In the genomic region with DNA sequence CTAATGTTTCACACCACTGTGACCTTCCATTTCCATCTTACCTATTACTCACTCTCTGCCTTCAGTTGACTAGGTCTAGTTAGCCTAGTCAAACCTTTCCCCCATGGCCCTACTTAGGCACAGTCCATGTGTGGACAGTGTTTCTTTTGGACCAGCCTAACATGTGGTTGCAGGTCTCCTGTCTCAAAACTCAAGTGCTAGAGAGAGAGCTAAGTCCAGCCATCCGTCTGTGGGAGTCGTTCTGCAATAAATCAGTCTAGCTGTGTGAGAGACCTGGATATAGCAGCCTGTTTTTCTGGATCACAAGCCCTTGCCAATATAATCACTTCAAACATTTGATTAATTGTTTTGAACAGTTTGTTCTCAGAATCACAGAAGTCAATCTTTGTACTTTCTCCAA, we compare ENCODE assay signal across 22 mouse cellular contexts. TPM values are rescaled to one million over a fixed set of nuclear protein-coding genes. Genes with fewer than 3 reads are reported as not detected.
DNase-seq lines count a peak whose midpoint lies in the region; ATAC-seq and TF ChIP-seq lines count a peak whose summit lies in the region.
"Had no signal": no experiment of that assay in that cellular context is flagged by ENCODE, and none has a peak within 500 bp of the region (broad histone marks: within the 10 kb centered on the region; RNA-seq: fewer than 3 reads in every experiment).

No protein-coding gene starts in this region.

- no peak for DNase-seq in kidney, postnatal 25 days
- DNase-seq in kidney, postnatal 0 days (ENCODE audit: low spot score) = peak; percentile 34
- DNase-seq in kidney, postnatal 14 days = no peak
- peak; percentile 75 for DNase-seq in fat pad, adult 2 months (ENCODE audit: extremely low read depth, low read depth, low spot score)
- peak; percentile 64 for DNase-seq in gonadal fat pad, adult 2 months (ENCODE audit: low read depth)
- DNase-seq in midbrain, embryonic 10.5 days (ENCODE audit: low spot score) = no peak
- DNase-seq: adrenal gland, adult 2 months; adrenal gland, postnatal 10 days; adrenal gland, postnatal 25 days; cerebellum, adult 11 months; cerebellum, adult 18-20 months; cerebellum, adult 8-10 months; cerebellum, adult 9-11 months; cerebellum, postnatal 14 days; cerebellum, postnatal 36 days; embryo, embryonic 11 days had no signal

- no peaks in the 10 kb centered on the region for H3K9me3 ChIP-seq in kidney, embryonic 15.5 days (replicated peaks)
- H3K9me3 ChIP-seq in kidney, postnatal 0 days (replicated peaks; ENCODE audit: low read length) = no peaks in the 10 kb centered on the region
- no peaks in the 10 kb centered on the region for H3K9me3 ChIP-seq in midbrain, embryonic 10.5 days (replicated peaks)
- H3K9me3 ChIP-seq: embryonic facial prominence, embryonic 13.5 days; embryonic facial prominence, embryonic 15.5 days; forebrain, embryonic 13.5 days; forebrain, embryonic 15.5 days had no signal

- no peak for TF ChIP-seq CTCF in kidney, postnatal 0 days (IDR thresholded peaks at IDR 0.05; ENCODE audit: low read depth)

- H3K4me3 ChIP-seq in kidney, embryonic 15.5 days (replicated peaks) = no peak overlapping the region
- no peak overlapping the region for H3K4me3 ChIP-seq in kidney, postnatal 0 days (replicated peaks; ENCODE audit: low read depth, low read length)
- H3K4me3 ChIP-seq in midbrain, embryonic 10.5 days = no peak overlapping the region
- H3K4me3 ChIP-seq: embryonic facial prominence, embryonic 13.5 days; embryonic facial prominence, embryonic 15.5 days; erythroblast, embryonic 14.5 days; forebrain, embryonic 13.5 days; forebrain, embryonic 15.5 days had no signal

- no peaks in the 10 kb centered on the region for H3K36me3 ChIP-seq in kidney, embryonic 15.5 days
- H3K36me3 ChIP-seq in kidney, postnatal 0 days (ENCODE audit: insufficient read depth, low read length) = no peaks in the 10 kb centered on the region
- no peaks in the 10 kb centered on the region for H3K36me3 ChIP-seq in midbrain, embryonic 10.5 days
- H3K36me3 ChIP-seq: embryonic facial prominence, embryonic 13.5 days; embryonic facial prominence, embryonic 15.5 days; forebrain, embryonic 15.5 days had no signal

- H3K27me3 ChIP-seq in kidney, embryonic 15.5 days = no peaks in the 10 kb centered on the region
- H3K27me3 ChIP-seq in kidney, postnatal 0 days (ENCODE audit: insufficient read depth, low read length) = no peaks in the 10 kb centered on the region
- H3K27me3 ChIP-seq in midbrain, embryonic 10.5 days (ENCODE audit: low read depth, poor library complexity, severe bottlenecking) = no peaks in the 10 kb centered on the region
- H3K27me3 ChIP-seq: embryonic facial prominence, embryonic 13.5 days; embryonic facial prominence, embryonic 15.5 days; forebrain, embryonic 13.5 days; forebrain, embryonic 15.5 days had no signal

- H3K27ac ChIP-seq in kidney, embryonic 15.5 days = no peak overlapping the region
- no peak overlapping the region for H3K27ac ChIP-seq in kidney, postnatal 0 days
- no peak overlapping the region for H3K27ac ChIP-seq in midbrain, embryonic 10.5 days (replicated peaks)
- H3K27ac ChIP-seq: embryonic facial prominence, embryonic 13.5 days; embryonic facial prominence, embryonic 15.5 days; forebrain, embryonic 13.5 days; forebrain, embryonic 15.5 days had no signal

- ATAC-seq in kidney, embryonic 15.5 days (replicated peaks; ENCODE audit: low FRiP score) = peak; percentile 71; the same call in 1 of the 2 replicates
- ATAC-seq in kidney, postnatal 0 days (replicated peaks; ENCODE audit: low FRiP score, low read depth) = no peak
- ATAC-seq: forebrain, embryonic 13.5 days; forebrain, embryonic 15.5 days had no signal

- WGBS in kidney, embryonic 15.5 days = 29% methylated on average over 2 of the region's 2 CpGs
- 18% methylated on average over 2 of the region's 2 CpGs for WGBS in kidney, postnatal 0 days
- 97% methylated on average over 2 of the region's 2 CpGs for WGBS in midbrain, embryonic 10.5 days

- H3K4me1 ChIP-seq in kidney, embryonic 15.5 days = peaks cover 12% of the 10 kb centered on the region
- 0 out of 2 replicates have a peak, but pooled peaks cover 3% of the 10 kb centered on the region for H3K4me1 ChIP-seq in kidney, postnatal 0 days (replicated peaks; ENCODE audit: insufficient read depth, low read length)
- no peaks in the 10 kb centered on the region for H3K4me1 ChIP-seq in midbrain, embryonic 10.5 days
- H3K4me1 ChIP-seq: embryonic facial prominence, embryonic 13.5 days; embryonic facial prominence, embryonic 15.5 days; forebrain, embryonic 13.5 days; forebrain, embryonic 15.5 days had no signal

- H3K4me2 ChIP-seq in kidney, embryonic 15.5 days = no peak overlapping the region
- no peak overlapping the region for H3K4me2 ChIP-seq in kidney, postnatal 0 days (ENCODE audit: low read length)
- H3K4me2 ChIP-seq: embryonic facial prominence, embryonic 13.5 days; embryonic facial prominence, embryonic 15.5 days; forebrain, embryonic 13.5 days; forebrain, embryonic 15.5 days had no signal

- H3K9ac ChIP-seq in kidney, embryonic 15.5 days = no peak overlapping the region
- H3K9ac ChIP-seq in kidney, postnatal 0 days (ENCODE audit: low read depth, low read length) = no peak overlapping the region
- H3K9ac ChIP-seq: embryonic facial prominence, embryonic 13.5 days; embryonic facial prominence, embryonic 15.5 days; forebrain, embryonic 13.5 days; forebrain, embryonic 15.5 days had no signal

RNA-seq across cellular contexts. Expression of gene Arhgef26, which starts 57.2 kb away (rescaled TPM):
- 14.1 and 14.8 TPM in 2 replicates for polyA plus RNA-seq in kidney, embryonic 15.5 days (2015; fragmentation: Nextera tagmentation; extraction: Ambion mirVana)
- polyA plus RNA-seq in kidney, postnatal 0 days (2015; fragmentation: Nextera tagmentation; extraction: Ambion mirVana) = 7.8 and 8.8 TPM in 2 replicates
- polyA plus RNA-seq in gonadal fat pad, adult 2 months (2012; rRNA removed) = 2.5 and 3.7 TPM in 2 replicates
- 5.9 and 7.2 TPM in 2 replicates for polyA plus RNA-seq in midbrain, embryonic 10.5 days (2016; fragmentation: Nextera tagmentation; extraction: Ambion mirVana)

Comparison
In these comparisons a context has a peak if more than half of its experiments do, and no peak if none do; other contexts are left out.
1. DNase-seq: peak in kidney, postnatal 0 days (single experiment), fat pad, adult 2 months (single experiment) and gonadal fat pad, adult 2 months (single experiment); none in kidney, postnatal 25 days (0 of 2), kidney, postnatal 14 days (single experiment) and midbrain, embryonic 10.5 days (single experiment).